Mouse (Mus musculus): Measurements from ENCODE around the gene Zdhhc18.

- TF ChIP-seq CTCF (IDR thresholded peaks at IDR 0.05; ENCODE audit: low read depth, low read length) (no peak), POLR2A (IDR thresholded peaks at IDR 0.05; ENCODE audit: insufficient read depth, low read length) (no peak), EP300 (IDR thresholded peaks at IDR 0.05; ENCODE audit: insufficient read depth, low read depth, low read length) (no peak)
Measured at GRCm38 (mm10) chr4:133613867-133614266, 36.1 kb downstream of the Zdhhc18 start.

Data from ES-Bruce4 (cell line).